Mouse (Mus musculus): Measurements from ENCODE around the gene Scml4. TPM values are rescaled to one million over a fixed set of nuclear protein-coding genes. Genes with fewer than 3 reads are reported as not detected.

Scml4 gene
- polyA plus RNA-seq, 1 experiment from 2014 or later, result 5.4 TPM

DNA sequence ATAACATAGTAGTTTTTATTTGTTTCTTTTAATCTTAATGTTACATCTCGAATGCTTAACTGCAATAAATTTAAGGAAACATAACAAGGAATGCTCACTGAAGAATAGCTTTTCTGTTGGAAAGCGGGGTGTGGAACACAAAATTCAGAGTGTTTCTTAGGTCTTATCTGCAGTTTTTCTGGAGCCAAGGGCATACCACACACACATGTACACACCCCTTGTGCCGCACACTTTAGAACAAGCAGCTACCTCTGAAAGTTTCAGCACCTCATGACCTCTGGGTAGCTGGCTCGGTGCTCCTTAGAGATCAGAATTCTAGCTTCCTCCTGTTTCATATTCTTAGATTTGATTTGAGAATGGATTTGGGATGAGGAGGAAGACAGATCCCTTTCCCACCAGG is 2.6 kb downstream of the Scml4 start:
- Histone ChIP-seq H3K27me3 (no peaks in the 10 kb centered on the region; the same call in 1 of the 2 replicates), H3K9ac (replicated peaks) (no peak overlapping the region), H3K4me2 (replicated peaks) (no peak overlapping the region), H3K36me3 (no peaks in the 10 kb centered on the region), H3K4me3 (no peak overlapping the region), H3K27ac (replicated peaks) (no peak overlapping the region), H3K9me3 (no peaks in the 10 kb centered on the region), H3K4me1 (peaks cover 39% of the 10 kb centered on the region)
- 83% methylated on average over 4 of the region's 4 CpGs for WGBS
- no peak for ATAC-seq (ENCODE audit: low FRiP score, low read depth)

DNA sequence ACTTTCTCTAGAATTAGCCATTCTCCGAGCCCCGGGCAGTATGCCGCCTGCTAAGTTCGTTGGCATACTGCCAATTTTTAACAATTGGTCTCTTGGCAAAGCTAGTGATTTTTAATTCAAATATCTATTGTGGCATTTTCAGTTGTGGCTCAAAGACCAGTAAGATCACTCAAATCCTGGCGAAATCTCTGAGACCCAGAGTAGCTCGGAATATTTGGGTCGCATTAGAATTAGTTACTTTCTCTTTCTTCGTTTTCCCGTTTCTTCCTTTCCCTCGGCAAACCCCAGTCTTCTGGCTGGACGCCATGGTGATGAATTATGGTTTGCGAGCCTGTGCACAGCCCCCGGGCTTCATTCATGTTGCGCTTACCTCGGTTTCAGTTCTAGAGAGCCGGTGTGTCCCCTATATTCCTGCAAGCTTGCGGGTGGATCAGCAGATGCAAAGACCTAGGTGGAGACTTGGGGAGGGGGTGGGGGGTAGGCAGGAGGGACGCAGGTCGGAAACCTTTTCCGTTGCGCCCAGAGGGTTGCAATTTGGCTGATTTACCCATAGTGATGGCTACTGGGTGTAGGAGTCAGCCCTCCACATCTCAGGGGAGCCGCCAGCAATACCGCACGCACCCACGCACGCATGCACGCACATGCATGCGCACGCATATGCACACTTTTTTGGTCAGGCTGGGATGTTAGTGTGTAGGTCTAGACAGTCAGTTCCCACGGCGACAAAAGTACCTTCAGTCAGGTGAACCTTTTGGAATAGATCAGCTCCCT is 3.6 kb downstream of the Scml4 start:
- H3K27ac ChIP-seq (replicated peaks), result 0 out of 2 replicates have a peak overlapping the region, but pooled peaks have one; percentile 30
- peak overlapping the region; percentile 15 for H3K4me3 ChIP-seq
- H3K27me3 ChIP-seq, result no peaks in the 10 kb centered on the region; the same call in 1 of the 2 replicates
- H3K36me3 ChIP-seq, result no peaks in the 10 kb centered on the region
- 50% methylated on average over 31 of the region's 31 CpGs for WGBS
- H3K9me3 ChIP-seq, result no peaks in the 10 kb centered on the region
- peaks cover 39% of the 10 kb centered on the region for H3K4me1 ChIP-seq
- peak; percentile 32; the same call in 1 of the 2 replicates for ATAC-seq (ENCODE audit: low FRiP score, low read depth)
- no peak overlapping the region for H3K9ac ChIP-seq (replicated peaks)
- peak overlapping the region; percentile 42 for H3K4me2 ChIP-seq (replicated peaks)

DNA sequence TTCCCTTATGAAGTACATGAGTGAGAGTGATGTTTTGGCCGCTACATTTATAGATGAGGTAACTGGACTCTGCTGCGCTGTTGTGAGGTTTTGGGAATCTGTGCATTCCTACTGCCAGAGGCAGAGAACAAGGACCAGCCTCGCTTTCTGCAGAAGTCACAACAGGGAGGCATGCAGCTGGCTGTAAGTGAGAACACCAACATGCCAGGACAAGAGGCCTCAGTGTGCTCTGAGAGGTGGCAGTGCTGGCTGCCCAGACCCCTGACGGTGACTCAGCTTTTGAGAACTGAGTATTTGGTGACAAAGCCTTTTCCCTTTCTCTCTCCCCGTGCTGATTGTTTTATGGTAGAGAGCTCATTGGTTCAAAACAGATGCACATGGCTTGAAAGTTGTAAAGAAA is 4.5 kb downstream of the Scml4 start:
- H3K9ac ChIP-seq (replicated peaks), result no peak overlapping the region
- ATAC-seq (ENCODE audit: low FRiP score, low read depth), result no peak
- H3K27ac ChIP-seq (replicated peaks), result 0 out of 2 replicates have a peak overlapping the region, but pooled peaks have one; percentile 30
- H3K36me3 ChIP-seq, result no peaks in the 10 kb centered on the region
- H3K9me3 ChIP-seq, result no peaks in the 10 kb centered on the region
- H3K27me3 ChIP-seq, result no peaks in the 10 kb centered on the region; the same call in 1 of the 2 replicates
- WGBS, result 57% methylated on average over 5 of the region's 5 CpGs
- no peak overlapping the region for H3K4me3 ChIP-seq
- H3K4me1 ChIP-seq, result peaks cover 37% of the 10 kb centered on the region
- H3K4me2 ChIP-seq (replicated peaks), result no peak overlapping the region

DNA sequence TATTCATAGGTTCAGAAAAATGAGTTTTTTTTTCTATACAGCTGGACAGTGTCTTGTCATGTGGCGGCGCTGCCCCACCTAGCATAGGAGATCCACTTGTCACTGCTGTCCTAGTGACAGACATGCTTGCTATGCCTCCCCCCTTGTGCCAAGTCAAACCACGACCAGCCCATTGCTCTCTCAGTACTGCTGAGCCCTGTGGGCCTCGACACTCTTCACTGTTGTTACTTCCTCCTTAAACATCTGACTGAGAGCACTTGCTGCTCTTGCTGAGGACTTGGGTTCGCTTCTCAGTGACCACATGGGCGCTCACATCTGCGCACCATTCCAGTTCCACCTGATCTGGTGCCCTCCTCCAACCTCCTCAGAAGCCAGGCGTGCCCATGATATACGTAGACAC is 8.2 kb downstream of the Scml4 start:
- Histone ChIP-seq H3K9ac (replicated peaks) (no peak overlapping the region), H3K4me3 (no peak overlapping the region), H3K27me3 (no peaks in the 10 kb centered on the region; the same call in 1 of the 2 replicates), H3K4me2 (replicated peaks) (no peak overlapping the region), H3K9me3 (no peaks in the 10 kb centered on the region), H3K27ac (replicated peaks) (no peak overlapping the region), H3K4me1 (peaks cover 38% of the 10 kb centered on the region), H3K36me3 (no peaks in the 10 kb centered on the region)
- ATAC-seq (ENCODE audit: low FRiP score, low read depth), result no peak
- 87% methylated on average over 9 of the region's 9 CpGs for WGBS

DNA sequence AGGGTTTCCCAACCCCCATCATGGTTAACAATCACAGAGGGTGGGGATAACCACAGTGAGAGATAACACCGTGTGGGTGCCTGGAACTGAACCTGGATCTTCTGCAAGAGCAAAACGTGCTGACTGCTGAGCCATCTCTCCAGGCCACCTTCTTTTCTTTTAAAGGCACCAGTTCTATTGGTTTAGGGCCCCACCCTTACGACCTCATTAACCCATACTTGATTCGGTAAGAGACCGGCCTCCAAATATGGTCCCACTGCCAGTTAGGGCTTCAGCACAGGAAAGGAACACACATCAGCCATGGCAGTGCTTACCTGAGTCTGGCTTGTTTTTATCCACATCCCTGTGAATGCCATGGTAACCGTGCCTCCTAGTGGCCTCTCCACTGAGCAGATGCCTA is 9.3 kb downstream of the Scml4 start:
- Histone ChIP-seq H3K27ac (replicated peaks) (no peak overlapping the region), H3K4me1 (peaks cover 28% of the 10 kb centered on the region; the same call in 1 of the 2 replicates), H3K27me3 (no peaks in the 10 kb centered on the region), H3K4me2 (replicated peaks) (no peak overlapping the region), H3K4me3 (no peak overlapping the region), H3K9ac (replicated peaks) (no peak overlapping the region), H3K9me3 (no peaks in the 10 kb centered on the region), H3K36me3 (no peaks in the 10 kb centered on the region)
- 85% methylated on average over 6 of the region's 6 CpGs for WGBS
- no peak for ATAC-seq (ENCODE audit: low FRiP score, low read depth)

DNA sequence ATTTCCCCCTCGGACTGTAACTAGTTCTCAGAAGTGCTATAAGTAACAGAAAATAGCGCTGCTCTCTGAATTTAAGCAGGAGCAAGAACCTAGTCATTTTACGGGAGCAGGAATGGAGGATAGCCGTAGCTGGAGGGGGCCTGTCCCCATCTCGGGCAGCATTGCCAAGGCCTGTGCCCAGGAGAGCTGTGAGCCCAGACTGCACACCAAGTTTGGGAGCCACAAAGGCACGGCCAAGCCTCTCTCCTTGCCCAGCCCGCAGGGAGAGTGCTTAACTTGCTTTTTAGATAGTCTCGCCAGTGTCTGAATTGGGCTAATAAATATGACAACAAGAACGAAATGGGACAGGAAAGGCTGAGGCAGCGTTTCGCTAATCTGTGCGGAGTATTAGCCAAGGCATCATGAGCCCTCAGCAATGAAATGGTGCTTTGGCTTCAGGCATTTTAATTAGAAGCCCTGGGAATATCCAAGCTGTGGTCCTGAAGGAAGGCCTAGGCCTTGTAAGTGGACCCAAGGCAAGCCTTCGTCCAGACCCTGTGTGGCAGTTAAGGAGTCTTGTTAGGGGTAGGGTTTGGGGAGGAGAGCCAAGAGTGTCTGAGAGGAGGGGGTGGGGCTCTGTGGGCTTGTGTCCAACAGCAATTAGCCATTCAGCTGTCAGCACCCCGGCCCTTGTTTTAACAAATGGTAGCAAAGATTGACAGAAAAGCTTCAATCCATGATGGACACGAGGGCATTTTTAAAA is 12.3 kb downstream of the Scml4 start:
- Histone ChIP-seq H3K4me2 (replicated peaks) (no peak overlapping the region), H3K27me3 (no peaks in the 10 kb centered on the region), H3K9ac (replicated peaks) (no peak overlapping the region), H3K36me3 (no peaks in the 10 kb centered on the region), H3K27ac (replicated peaks) (no peak overlapping the region), H3K4me1 (peaks cover 15% of the 10 kb centered on the region; the same call in 1 of the 2 replicates), H3K4me3 (no peak overlapping the region), H3K9me3 (no peaks in the 10 kb centered on the region)
- ATAC-seq (ENCODE audit: low FRiP score, low read depth), result peak; percentile 65; the same call in 1 of the 2 replicates
- WGBS, result 82% methylated on average over 15 of the region's 15 CpGs

DNA sequence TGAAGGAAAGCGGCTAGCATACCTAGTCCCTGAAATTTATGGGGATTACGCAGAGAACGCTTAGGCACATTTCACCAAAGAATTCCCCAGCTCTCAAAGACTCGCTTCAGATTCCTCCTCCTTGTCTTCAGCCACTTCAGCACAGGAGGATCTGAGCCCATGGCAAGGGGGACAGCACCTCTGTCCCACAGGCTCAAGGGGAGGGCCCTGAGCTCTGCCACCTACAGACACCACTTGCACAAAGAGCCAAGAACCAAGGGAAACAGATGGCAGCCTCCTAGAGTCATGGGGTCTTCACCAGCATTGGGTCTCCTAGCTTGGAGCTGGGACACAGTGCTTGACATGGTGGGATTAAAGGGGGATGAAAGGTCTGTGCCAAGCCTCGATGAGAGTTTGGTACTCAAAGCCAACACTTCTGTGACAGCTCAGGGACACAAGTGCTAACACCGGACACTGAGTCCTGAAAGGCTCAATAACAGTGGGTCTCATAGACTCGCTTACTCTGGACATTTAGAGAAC is 13.0 kb downstream of the Scml4 start:
- WGBS, result 90% methylated on average over 7 of the region's 7 CpGs
- peaks cover 15% of the 10 kb centered on the region; the same call in 1 of the 2 replicates for H3K4me1 ChIP-seq

DNA sequence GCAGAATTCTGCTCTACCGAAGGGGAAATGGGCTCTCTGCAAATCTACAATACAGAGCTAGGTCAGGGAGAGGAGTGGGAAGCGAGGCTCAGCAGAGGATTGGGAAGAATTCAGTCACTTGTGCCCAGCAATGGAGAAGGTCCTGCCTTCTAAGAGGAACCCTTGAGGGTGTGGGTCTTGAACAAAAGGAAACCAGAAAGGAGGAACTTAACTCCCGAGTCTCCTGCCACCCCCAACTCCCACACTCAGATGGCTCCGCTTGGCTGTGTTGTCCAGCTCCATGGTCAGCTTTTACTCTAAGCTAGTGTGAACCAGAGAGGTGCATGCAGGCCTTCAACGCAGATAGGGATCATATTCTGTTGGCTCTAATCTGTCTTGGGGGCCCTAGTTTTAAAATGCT is 16.0 kb downstream of the Scml4 start:
- Histone ChIP-seq H3K4me3 (no peak overlapping the region), H3K9ac (replicated peaks) (no peak overlapping the region), H3K27me3 (no peaks in the 10 kb centered on the region; the same call in 1 of the 2 replicates), H3K27ac (replicated peaks) (no peak overlapping the region), H3K4me1 (peaks cover 15% of the 10 kb centered on the region; the same call in 1 of the 2 replicates), H3K4me2 (replicated peaks) (no peak overlapping the region), H3K36me3 (no peaks in the 10 kb centered on the region), H3K9me3 (no peaks in the 10 kb centered on the region)
- 71% methylated on average over 5 of the region's 5 CpGs for WGBS
- no peak for ATAC-seq (ENCODE audit: low FRiP score, low read depth)

More for the DNA sequence above, 13.0 kb downstream of the Scml4 start:
- H3K9ac ChIP-seq (replicated peaks), result no peak overlapping the region
- H3K27me3 ChIP-seq, result no peaks in the 10 kb centered on the region
- H3K27ac ChIP-seq (replicated peaks), result no peak overlapping the region
- no peak for ATAC-seq (ENCODE audit: low FRiP score, low read depth)
- no peak overlapping the region for H3K4me2 ChIP-seq (replicated peaks)
- H3K36me3 ChIP-seq, result no peaks in the 10 kb centered on the region
- no peak overlapping the region for H3K4me3 ChIP-seq
- no peaks in the 10 kb centered on the region for H3K9me3 ChIP-seq

DNA sequence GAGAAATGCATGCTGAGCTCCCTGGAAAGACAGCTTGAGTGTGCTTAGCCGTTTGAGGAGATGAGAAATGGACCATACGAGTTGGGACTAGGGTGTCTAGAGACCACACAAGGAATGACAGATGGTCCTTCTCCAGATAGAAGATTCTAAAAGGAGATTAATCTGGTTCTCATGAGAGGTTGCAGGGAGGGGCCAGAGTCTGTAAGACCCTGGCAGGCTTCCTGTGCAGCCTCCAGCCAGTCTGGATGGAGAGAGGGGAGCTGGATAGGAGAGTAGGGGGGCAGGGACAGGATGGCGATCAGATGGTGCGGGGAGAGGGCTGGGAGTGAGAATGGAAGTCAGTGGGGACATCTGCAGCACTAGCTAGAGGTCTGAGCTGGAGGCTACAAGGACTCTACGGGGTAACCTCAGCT is 19.1 kb downstream of the Scml4 start:
- Histone ChIP-seq H3K4me2 (replicated peaks) (no peak overlapping the region), H3K27ac (replicated peaks) (no peak overlapping the region)
- WGBS, result 82% methylated on average over 5 of the region's 5 CpGs

DNA sequence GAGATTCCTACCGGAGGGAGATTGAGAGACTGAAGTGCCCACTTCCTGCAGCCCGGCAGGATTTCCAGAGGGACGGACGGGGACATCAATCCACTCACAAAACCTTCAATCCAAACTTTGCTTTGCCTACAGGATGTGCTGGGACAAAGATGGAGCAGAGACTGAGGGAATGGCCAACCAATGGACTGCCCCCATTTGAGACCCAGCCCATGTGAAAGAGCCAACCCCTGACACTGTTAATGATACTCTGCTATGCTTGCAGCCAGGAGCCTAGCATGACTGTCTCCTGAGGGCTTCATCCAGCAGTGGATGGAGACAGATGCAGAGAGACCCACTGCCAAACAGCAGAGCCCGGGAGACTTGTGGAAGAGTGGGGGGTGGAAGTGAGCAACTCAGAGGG is 19.5 kb downstream of the Scml4 start:
- Histone ChIP-seq H3K4me3 (no peak overlapping the region), H3K36me3 (no peaks in the 10 kb centered on the region), H3K27ac (replicated peaks) (no peak overlapping the region), H3K27me3 (no peaks in the 10 kb centered on the region; the same call in 1 of the 2 replicates), H3K4me1 (no peaks in the 10 kb centered on the region), H3K4me2 (replicated peaks) (no peak overlapping the region), H3K9me3 (no peaks in the 10 kb centered on the region), H3K9ac (replicated peaks) (no peak overlapping the region)
- no peak for ATAC-seq (ENCODE audit: low FRiP score, low read depth)
- WGBS, result 93% methylated on average over 5 of the region's 5 CpGs

More for the DNA sequence above, 19.1 kb downstream of the Scml4 start:
- Histone ChIP-seq H3K27me3 (no peaks in the 10 kb centered on the region; the same call in 1 of the 2 replicates), H3K4me1 (no peaks in the 10 kb centered on the region), H3K4me3 (no peak overlapping the region), H3K36me3 (no peaks in the 10 kb centered on the region), H3K9ac (replicated peaks) (no peak overlapping the region), H3K9me3 (no peaks in the 10 kb centered on the region)
- no peak for ATAC-seq (ENCODE audit: low FRiP score, low read depth)

DNA sequence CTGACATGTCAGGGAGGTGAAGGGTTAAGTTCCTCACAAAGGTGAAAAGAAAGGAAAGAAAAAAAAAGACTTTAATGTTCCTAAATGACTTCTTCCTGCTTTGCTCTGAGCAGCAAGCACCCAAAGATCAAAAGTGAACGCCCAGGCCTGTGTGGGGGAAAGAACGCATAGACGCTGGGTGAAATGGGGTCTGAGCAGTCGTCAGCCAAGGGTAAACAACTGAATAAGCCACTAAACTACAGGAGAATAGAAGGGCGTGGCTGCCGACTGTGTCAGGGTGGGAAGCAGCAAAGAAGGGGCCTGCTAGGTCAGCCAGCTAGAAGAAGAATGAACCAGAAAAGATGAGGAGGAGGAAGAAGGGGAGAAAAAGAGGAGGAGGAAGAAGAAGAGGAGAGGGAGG is 26.9 kb downstream of the Scml4 start:
- no peak for ATAC-seq (ENCODE audit: low FRiP score, low read depth)
- Histone ChIP-seq H3K4me3 (no peak overlapping the region), H3K4me1 (peaks cover 7% of the 10 kb centered on the region; the same call in 1 of the 2 replicates), H3K9ac (replicated peaks) (peak overlapping the region; percentile 12; the same call in 1 of the 2 replicates), H3K9me3 (no peaks in the 10 kb centered on the region), H3K36me3 (no peaks in the 10 kb centered on the region), H3K27ac (replicated peaks) (no peak overlapping the region), H3K27me3 (no peaks in the 10 kb centered on the region), H3K4me2 (replicated peaks) (no peak overlapping the region)
- WGBS, result 8% methylated on average over 6 of the region's 6 CpGs

DNA sequence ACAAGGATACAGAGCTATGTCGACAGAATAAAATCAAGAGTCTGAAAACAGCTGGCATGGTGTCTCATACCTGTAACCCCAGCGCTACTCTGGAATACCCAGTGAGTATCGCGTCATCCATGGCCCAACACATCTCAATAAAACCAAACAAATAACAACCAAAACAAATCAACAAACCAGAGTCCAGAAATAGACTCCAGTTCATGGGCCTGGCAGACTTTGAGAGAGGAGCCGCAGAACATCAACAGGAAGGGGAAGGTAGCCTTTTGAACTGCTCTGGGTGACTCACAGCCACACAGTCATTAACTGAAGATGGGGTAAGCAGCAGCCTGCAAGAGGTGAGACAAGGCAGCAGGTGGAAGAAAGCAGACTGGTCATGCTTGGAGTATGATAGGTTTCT is 28.1 kb downstream of the Scml4 start:
- Histone ChIP-seq H3K4me3 (no peak overlapping the region), H3K27me3 (no peaks in the 10 kb centered on the region), H3K36me3 (no peaks in the 10 kb centered on the region), H3K9me3 (no peaks in the 10 kb centered on the region), H3K4me2 (replicated peaks) (no peak overlapping the region), H3K4me1 (peaks cover 7% of the 10 kb centered on the region; the same call in 1 of the 2 replicates), H3K27ac (replicated peaks) (no peak overlapping the region), H3K9ac (replicated peaks) (no peak overlapping the region)
- WGBS, result 97% methylated on average over 5 of the region's 5 CpGs
- no peak for ATAC-seq (ENCODE audit: low FRiP score, low read depth)

Data from midbrain, embryonic 12.5 days (tissue).